Mouse (Mus musculus): ENCODE measurements at regions not wholly inside any gene's neighbourhood (a gene's known extent, or its start where the extent isn't known, plus 50 kb on each side); places are given as distances from the start of the nearest gene placed in this dataset.

DNA sequence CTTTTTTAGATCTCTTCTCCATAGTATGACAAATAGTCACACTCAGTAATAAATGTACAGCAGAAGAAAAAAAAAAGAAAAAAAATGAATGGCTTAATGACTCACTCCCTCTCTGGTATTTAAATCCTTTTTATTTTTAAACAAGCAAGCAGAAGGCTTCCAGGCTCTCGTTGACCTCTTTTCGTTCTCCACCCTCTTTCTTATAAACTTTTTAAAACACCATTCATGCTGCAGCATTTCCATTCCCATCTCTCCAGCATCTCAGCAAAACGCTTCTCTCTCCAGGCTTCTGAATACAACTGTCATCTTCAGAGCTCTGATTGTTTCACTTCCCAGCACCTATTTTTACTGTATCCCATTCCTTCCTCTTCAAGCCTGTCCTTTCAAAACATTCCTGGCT, 259.8 kb downstream of the Parp8 start:
- TF ChIP-seq POLR2A (IDR thresholded peaks at IDR 0.05; ENCODE audit: low read depth, low read length), result no peak
- TF ChIP-seq CTCF (IDR thresholded peaks at IDR 0.05; ENCODE audit: borderline replicate concordance, insufficient read depth, low read length), result no peak
